Mouse (Mus musculus): ENCODE data around the gene Gnptg.

- TF ChIP-seq TAL1 (IDR thresholded peaks at IDR 0.05; ENCODE audit: low read length) (no peak), GATA1 (IDR thresholded peaks at IDR 0.05; ENCODE audit: low read length) (no peak)
Observed at GRCm38 (mm10) chr17:25235635-25236034, 4.3 kb downstream of the Gnptg start.
